Mouse (Mus musculus) adrenal gland, postnatal 10 days (tissue): ENCODE measurements at regions not wholly inside any gene's neighbourhood (a gene's known extent, or its start where the extent isn't known, plus 50 kb on each side); places are given as distances from the start of the nearest gene placed in this dataset.

ENCODE experiments used
- DNase-seq: peaks from one replicate; pipeline ENCODE4 v3.0.0; 2021; ENCODE audit warnings: mixed read lengths

DNA sequence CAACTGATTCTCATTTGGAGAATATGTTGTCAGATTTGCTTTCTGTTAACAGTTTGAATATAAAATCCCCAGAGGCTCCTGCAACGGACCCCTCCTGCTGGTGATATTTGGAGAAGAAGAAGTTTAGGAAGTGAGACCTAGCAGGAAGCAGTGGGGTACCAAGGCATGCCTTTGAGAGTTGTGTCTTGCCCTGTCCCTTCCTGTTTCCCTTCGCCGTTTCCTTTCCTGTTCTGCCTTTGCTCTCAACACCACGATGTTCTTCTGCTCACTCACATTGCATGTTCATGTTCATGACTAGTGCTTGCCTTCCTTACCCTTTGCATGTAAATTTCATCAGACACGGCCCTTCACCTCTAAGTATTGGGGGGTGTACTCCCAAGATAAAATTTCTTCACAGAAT lies 254.0 kb downstream of the Tle4 start:
- DNase-seq, result no peak

GRCm38 (mm10) chr19:14344467-14344866 lies 253.4 kb downstream of the Tle4 start:
- no peak for DNase-seq

DNA sequence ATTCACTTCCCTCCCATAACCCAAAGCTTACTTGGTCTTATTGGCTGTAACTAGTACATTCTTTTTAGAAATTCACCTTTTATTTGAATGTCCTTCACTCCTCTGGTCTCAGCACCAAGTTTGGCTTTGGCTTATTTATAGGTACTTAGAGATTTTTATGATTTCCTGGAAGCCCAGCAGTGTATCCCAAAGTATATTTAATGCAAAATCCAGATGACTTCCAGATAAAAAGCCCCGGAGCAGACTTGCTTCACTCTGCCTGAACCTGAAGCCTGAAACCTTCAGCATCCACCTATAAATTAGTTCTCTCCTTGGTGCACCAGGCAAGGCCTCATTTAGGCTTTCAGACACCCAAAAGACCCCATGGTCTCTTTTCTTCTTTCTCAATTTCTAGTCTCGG lies 250.8 kb downstream of the Tle4 start:
- DNase-seq, result no peak

DNA sequence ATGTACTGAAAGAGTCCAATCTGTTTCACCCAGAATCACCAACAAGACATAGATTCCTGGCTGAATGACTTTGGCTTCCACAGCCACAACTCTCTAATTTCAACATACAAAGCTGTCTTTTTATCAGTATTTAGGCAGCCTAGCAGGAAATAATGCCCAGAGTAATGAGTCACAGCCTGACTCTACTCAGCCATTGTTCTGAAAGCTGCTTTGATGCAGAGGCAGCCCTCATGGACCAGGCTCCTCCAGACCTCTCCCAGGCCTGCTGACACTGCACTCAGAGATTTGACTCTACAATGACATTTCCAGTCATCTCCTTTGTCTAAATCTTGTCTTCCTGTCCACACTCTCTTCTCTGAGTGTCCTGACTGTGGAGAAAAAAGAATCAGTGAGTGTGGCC lies 250.4 kb downstream of the Tle4 start:
- DNase-seq, result no peak

GRCm38 (mm10) chr19:14349753-14350152 lies 248.1 kb downstream of the Tle4 start:
- DNase-seq, result no peak

- no peak for DNase-seq
These were observed 246.0 kb downstream of the Tle4 start for GRCm38 (mm10) chr19:14351728-14352340.

GRCm38 (mm10) chr19:14352551-14352950 lies 245.3 kb downstream of the Tle4 start:
- DNase-seq, result no peak

DNA sequence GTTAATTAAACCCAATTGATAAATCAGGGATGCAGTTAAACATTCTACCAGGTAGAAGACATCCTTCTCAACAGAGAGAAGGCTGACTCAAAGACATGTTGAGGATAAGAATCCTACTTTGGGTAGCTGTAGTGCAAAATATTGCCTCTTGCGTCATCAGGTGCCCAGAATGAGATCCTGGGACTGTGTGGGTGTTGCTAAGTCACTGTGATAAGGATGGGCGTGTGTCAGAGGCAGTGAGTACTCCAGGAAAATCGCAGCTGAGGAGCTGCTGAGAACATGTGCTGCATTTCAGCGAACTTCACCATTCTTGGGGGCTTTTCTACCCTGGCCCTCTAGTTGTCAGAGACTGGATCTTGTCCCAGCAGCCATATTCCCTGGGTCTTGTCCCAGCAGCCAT lies 244.7 kb downstream of the Tle4 start:
- no peak for DNase-seq

DNA sequence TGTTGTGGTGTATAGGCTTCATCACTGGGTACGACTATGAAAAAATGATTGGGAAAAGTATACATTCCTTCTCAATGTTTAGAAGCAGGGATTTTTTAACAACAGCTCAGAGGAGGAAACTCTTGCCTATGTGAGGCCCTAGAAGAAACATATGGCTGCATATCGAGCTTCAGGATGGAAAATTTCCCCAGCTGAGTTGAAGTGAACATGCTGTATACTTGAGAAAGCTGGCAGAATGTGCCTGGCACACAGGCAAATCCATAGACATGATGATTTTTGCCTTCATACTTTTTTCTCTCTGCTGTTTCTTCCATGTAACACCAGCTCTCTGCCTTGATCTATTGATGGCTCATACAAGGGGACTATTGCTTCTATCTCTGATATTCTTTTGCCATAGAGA lies 242.7 kb downstream of the Tle4 start:
- no peak for DNase-seq

DNA sequence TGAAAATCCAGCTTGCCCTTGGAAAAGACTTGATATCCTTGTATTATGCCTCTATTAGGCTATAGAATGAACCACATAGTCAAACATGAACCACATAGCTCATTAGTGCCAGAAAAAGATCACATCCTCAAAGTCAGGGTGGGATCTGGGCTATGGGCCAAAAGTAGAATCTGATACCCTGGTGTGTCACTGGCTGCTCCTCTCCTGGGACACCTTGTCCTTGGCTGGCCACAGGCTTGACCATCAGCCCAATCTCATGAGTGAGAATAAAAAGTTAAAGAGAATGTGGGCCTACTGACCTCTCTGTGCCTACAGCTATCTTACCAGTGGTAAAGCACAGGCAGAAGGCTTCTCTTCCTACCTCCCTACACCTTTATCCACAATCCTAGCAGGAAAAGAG lies 241.9 kb downstream of the Tle4 start:
- DNase-seq, result no peak

DNA sequence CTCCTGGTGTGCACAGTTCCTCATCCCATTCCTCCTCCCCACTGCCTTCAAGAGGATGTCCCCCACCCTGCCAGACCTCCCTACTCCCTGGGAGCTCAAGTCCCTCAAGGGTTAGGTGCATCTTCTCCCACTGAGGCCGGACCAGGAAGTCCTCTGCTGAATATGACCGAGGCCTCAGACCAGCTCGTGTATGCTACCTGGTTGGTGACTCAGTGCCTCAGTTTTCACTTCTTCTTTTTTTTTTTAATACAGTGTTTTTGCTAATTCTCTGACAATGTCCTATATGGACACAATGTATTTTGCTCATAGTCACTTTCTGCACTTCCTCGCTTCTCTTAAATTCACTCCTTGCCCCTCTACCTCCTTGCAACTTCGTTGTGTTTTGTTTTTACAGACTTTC lies 237.2 kb downstream of the Tle4 start:
- no peak for DNase-seq

- DNase-seq, result no peak
These were observed 228.7 kb downstream of the Tle4 start for GRCm38 (mm10) chr19:14369098-14369604.

- DNase-seq, result no peak
These were observed 226.5 kb downstream of the Tle4 start for GRCm38 (mm10) chr19:14371360-14371759.

GRCm38 (mm10) chr19:14373996-14374395 lies 223.9 kb downstream of the Tle4 start:
- peak; percentile 8 for DNase-seq

- DNase-seq, result no peak
These were observed 217.0 kb downstream of the Tle4 start for GRCm38 (mm10) chr19:14380898-14381297.

- no peak for DNase-seq
These were observed 210.1 kb downstream of the Tle4 start for GRCm38 (mm10) chr19:14387796-14388195.

DNA sequence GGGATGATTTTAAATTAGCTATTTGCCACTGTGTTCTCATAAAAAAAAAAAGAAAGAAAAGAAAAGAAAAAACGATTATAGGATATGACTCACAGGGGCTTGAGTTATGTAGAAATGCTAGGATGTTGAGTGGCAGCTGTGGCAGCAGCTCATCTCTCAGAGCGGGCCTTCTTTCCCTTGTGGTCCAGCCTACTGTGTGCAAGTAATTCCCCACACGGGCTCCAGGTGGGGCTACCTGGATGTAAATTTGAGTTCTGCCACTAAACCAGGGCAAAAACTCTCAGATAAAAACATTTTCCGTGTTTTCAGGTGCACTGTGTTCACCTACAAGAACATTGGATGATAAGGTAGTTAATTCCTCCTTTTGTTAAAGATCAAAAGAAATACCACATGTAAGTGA lies 209.3 kb downstream of the Tle4 start:
- peak; percentile 16 for DNase-seq

DNA sequence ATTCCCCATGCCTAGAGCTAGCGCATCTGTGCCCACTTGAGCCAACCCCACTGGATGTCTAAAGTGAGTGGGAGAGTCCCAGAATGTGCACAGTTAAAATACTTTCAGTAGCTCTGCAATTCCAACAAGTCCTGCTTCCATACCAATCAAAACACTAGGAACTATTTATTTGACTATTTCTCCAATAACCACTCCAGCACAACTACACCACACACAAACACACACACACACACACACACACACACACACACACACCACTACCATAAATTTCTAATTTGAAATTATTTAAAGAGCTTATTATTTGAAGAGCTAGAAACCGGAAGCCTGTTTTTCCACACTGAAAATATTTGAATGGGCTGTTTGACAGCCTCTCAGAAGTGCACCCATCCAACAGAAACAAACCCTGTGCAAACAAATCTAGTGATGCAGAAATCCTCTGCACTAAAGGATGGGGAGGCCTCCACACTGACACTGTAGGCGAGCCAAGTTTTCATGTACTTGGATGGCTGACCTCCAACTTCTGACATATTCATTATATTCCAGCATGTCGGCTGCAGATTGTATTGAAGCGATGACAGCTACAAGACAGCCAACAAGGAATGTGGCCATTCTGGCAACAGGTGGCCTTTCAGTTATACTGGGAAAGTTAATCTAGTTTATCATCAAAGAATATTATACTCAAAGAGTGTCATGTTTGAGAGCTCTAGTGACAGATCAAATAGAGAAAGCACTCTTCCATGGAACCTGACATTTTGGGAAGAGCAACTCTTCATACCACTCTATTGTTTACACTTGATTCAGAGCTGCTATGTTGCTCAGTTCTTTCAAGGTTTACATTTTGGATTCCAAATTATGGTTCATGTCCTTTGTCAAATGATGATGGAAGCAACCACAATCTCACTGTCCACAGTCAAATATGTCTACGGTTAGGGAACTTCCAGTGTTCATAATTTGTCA lies 207.7 kb downstream of the Tle4 start:
- no peak for DNase-seq

DNA sequence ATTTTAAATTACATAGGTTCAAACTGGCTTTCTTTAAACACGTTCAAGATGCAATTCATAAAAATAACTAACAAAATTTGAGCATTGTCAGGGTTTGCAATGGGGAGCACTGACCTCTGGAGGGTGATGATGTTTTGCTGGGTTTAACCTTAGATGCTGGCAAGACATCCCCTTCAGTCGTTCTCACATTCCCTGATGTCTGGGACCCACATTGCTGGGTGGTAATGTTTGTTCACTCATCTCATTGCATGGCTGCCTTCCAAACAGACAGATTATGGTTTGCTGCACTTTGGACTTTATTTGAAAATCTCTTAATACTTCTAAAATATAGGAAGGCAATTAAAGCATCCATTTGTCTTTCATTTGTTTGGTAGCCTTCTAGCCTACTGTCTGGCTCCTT lies 206.9 kb downstream of the Tle4 start:
- DNase-seq, result no peak
